Mouse (Mus musculus) megakaryocyte, embryonic 14.5 days (primary cell): ENCODE data around the gene Dnah1.

Experiments used
- FLI1 ChIP-seq: IDR thresholded peaks from 2 replicates; pipeline ENCODE4 v1.6.1; 2012; ENCODE audit warnings: low read length, inconsistent platforms, mixed read lengths
- GATA1 ChIP-seq: IDR thresholded peaks from 3 replicates; pipeline ENCODE4 v1.6.1; 2012; ENCODE audit warnings: mixed read lengths, low read length, inconsistent platforms, borderline replicate concordance

DNA sequence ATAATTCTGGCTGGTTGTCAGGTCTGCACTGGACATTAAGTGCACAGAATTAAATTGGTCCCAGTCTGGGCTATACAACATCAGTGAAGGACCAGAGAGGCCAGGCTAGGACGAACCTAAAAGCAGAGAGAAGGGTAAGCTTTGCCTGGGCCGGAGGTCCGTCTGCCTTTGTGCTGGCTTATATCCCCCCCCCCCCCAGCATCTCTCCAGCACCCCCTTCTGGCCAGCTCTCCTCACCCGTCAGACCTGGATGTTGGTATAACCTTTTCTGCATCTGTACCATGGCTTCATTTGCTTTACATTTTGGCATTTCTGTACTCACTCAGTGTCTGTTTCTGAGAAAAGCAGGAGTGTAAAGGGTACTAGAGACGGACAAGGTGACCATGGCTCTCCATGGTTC lies 1.9 kb upstream of the Dnah1 start:
- TF ChIP-seq GATA1 (no peak), FLI1 (no peak)
